Mouse (Mus musculus): ENCODE results near the gene Eif4h.
A peak's percentile ranks its signal among the peaks of the same experiment; 100 is the strongest.

The Eif4h gene

GRCm38 (mm10) chr5:134639269-134639682 is at the start of gene Eif4h:
Gene Eif4h, minus strand, starts transcription at chr5:134639490.
- DNase-seq (ENCODE audit: low read depth, low spot score): peak; percentile 95

GRCm38 (mm10) chr5:134688718-134689284 is 49.5 kb upstream of the Eif4h start:
- peak; percentile 96 for DNase-seq (ENCODE audit: low read depth, low spot score)

- no peak for DNase-seq (ENCODE audit: low read depth, low spot score)
These were observed 48.9 kb upstream of the Eif4h start, which contains the start of gene Limk1 for GRCm38 (mm10) chr5:134688086-134688717. Gene Limk1, minus strand, starts transcription at chr5:134688598.

GRCm38 (mm10) chr5:134687187-134687586 is 47.9 kb upstream of the Eif4h start:
- DNase-seq (ENCODE audit: low read depth, low spot score): no peak

DNA sequence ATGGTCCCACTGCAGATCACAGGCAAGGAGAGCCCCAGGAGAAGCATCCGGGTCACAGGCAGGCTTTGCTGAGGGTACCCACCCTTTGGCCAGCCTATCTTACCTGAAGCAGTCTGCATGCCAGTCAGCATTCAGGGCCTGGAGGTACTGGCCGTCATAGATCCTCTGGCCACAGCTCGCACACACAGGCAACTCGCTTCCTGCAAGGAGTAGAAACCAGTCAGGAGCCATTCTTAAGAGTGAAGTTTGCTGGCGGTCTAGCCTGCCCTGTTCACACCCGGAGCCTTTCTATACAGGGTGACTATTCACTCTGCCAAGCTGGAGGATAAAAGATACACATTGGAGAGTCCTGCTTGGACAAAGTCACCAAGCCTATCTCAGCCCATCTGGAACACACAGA is 47.3 kb upstream of the Eif4h start:
- no peak for DNase-seq (ENCODE audit: low read depth, low spot score)

DNA sequence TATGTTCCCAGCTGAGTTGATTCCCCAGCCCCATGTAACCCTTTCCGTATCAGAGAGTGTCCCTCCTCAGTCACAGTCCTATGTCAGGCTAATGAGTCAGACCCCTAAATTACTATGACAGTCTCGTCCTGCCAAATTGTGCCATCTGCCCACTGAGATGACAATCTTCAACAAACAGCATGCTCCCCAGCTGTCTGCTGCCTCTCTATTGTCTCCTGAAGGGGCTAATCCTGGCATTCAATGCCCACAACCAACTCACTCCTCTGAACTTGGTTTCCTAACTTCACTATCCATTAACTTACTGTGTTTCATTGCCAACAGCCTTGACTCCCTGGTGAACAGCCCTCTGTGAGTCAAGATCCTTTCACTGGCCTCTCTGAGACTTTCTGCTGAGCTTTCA is 45.1 kb upstream of the Eif4h start:
- DNase-seq (ENCODE audit: low read depth, low spot score): no peak

DNA sequence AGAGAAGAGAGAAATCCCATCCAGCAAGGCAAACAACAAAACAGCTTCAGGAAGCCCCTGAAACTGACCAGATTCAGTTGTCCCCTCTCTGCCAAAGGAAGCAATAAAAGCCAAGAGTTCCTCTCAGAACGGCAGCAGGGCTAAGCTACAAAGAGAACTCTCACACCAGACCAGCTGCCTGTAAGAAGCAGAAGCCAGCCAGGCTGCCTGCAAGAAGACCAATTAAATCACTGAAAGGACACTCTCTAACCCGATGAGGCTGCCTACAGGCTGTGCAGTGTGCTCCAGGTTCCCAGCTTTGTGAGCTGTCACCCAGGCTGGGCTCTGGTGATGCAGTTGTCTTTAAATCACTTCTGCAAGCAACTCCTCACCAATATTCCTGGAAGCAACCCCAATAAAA is 44.5 kb upstream of the Eif4h start:
- no peak for DNase-seq (ENCODE audit: low read depth, low spot score)

DNA sequence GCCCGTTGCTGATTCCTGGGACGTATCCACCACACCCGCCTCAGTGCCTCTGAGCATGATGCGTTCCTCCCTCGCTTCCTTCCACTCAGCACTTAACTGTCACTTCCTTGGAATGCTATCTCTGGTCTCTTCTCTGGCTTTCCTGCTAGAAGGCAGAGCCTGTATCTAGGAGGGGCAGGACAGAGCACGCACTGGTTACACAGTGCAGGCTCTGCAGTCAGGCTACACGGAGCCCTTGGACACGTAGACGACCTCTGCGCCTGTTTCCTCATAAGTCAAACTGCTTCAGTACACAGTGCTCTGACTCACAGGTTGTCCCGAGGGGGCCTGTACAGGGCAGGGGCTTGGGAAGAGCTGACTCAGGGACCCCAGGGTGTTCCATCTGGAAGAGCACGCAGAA is 40.9 kb upstream of the Eif4h start:
- no peak for DNase-seq (ENCODE audit: low read depth, low spot score)

DNA sequence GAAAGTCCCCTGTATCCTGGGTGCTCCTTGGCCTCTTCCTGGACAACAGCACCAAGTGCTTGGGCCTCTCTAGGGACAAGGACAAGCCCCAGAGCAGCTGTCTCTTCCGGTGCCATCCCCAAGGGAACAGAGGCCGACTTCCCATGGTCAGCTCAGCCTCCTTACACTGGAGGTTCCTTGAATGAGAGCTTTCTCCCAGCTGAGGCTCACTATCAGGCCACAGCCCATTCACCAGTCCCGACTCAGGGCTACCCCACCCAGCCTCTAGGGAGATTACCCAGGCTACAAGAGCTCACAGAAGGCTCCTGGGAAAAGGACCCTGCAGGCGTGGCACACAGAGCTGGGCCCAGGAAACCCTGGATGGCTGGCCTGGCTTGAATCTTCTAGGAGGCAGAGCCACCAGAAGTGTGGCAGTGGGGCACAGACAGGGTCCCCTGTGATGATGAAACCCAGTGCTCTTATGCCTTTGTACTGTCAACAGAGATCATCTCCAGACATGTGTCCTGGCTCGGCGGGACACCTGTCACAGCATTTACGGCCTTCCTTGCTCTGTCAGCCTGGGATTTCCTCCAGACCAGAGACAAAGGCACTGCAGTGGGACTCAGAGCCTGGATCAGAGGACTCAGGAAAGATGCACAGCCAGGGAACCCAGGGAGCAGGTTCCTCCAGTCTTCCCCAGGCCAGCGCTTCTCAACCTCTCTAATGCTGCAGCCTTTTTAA is 39.7 kb upstream of the Eif4h start:
- no peak for DNase-seq (ENCODE audit: low read depth, low spot score)

DNA sequence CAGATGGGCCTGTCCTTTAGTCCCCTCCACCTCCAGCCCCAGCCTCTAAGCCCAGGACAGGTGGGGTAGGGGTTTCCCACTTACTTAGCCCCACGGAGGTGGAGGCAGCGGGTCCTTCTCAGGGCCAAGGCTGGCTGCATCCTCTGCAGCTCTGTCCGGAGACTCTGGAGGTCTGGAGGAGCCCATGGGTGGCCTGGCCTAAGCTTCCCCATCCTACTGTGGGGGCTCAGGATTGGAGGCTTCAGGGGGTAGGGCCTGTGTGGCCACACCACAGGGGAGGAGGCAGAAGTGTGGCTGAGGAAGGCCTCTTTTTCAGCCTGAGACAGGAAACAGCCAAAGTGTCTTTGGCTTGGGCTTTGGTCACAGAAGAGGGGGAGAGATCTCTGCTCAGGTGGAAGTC is 38.7 kb upstream of the Eif4h start:
- no peak for DNase-seq (ENCODE audit: low read depth, low spot score)

GRCm38 (mm10) chr5:134677491-134677890 is 38.2 kb upstream of the Eif4h start:
- DNase-seq (ENCODE audit: low read depth, low spot score): no peak

DNA sequence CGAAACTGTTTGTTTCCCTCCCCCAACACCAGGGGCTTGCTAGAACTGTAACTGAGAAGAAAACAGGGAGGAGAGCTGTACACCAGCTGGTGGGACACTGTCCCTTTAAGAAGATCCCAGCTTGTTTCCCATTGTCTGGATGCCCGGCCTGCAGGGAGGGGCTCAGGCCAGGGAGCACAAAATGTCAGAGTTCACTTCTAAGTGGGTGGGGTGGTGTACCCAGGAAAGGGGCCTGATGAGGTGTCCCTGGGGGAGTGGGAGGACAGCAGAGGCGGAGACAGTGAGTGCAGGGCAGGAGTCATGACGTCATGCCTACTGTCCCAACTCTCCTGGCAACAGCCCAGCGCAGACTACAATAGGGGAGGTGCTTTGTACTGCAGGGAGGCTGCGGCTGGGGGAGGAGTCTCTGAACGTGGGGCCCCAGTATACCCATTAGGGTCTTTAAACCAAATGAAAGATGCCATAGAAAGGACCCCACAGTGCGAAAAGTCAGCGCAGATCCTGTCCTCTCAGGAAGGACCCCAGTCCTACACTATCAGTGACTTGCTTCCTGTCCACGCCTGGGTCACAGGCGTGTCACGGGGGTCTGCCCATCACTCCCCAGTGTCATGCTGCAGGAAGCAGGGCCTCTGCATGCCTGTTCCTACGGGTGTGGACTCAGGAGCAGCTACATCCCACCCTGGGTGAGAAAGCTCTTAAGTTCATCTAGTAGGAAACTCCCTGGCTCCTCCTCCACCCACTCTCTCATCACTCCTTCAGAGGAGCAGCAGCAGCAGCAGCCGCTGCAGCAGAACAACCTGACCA is 36.9 kb upstream of the Eif4h start:
- DNase-seq (ENCODE audit: low read depth, low spot score): peak; percentile 52

- no peak for DNase-seq (ENCODE audit: low read depth, low spot score)
These were observed 35.7 kb upstream of the Eif4h start for GRCm38 (mm10) chr5:134674977-134675376.

- DNase-seq (ENCODE audit: low read depth, low spot score): no peak
These were observed 33.3 kb upstream of the Eif4h start for GRCm38 (mm10) chr5:134672611-134673010.

DNA sequence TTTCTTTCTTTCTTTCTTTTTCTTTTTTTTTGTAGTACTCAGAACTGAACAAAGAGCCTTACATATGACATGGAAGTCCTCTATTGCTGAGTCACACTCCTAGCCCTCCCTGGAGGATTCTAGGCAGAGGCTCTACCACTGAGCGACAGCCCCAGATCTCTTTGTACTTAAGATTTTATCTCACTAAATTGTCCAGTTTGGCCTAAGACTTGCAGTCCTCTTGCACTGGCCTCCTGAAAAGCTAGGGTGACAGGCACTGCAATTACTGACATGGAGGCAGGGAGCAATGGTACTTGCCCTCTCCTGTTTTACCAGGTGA is 32.9 kb upstream of the Eif4h start:
- DNase-seq (ENCODE audit: low read depth, low spot score): no peak

DNA sequence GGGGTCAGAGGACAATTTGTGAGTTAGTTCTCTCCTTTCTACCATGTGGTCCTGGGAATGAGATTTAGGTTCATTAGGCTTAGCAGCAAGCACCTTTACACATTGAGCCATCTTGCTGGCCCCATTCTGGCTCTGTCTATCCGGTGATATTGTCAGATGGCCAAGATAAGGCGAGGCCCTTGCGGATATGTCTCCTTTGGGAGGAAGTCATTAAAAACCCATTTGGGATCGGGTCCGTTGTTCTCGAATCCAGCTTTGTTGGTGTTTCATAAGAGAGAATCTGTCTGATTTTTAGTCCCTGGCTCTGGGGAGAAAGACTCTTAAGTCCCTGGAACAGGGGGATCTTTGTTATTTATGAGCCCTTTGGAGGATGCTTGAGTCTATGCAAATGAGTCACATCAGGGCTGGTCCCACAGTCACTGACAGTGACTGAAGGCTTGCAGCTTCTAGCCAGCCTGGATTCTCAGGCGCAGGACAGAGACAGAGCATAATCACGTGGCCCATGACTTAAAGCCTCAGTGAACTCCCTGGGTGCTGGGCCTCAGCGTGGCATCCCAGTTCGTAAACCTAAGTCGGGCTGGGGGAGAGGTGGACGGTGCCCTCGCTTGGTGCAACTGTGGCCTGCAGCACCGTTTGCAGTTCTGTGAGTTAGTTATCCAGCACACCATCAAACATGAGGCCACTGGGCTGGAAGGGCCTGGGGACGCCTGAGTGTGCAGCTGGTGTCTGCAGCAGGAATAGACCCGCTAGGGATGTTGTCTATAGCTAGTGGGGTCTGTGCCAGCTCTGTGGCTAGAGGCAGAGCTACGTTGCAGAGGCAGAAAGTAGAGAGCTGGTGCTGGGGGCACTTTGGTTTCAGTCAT is 32.3 kb upstream of the Eif4h start:
- no peak for DNase-seq (ENCODE audit: low read depth, low spot score)

DNA sequence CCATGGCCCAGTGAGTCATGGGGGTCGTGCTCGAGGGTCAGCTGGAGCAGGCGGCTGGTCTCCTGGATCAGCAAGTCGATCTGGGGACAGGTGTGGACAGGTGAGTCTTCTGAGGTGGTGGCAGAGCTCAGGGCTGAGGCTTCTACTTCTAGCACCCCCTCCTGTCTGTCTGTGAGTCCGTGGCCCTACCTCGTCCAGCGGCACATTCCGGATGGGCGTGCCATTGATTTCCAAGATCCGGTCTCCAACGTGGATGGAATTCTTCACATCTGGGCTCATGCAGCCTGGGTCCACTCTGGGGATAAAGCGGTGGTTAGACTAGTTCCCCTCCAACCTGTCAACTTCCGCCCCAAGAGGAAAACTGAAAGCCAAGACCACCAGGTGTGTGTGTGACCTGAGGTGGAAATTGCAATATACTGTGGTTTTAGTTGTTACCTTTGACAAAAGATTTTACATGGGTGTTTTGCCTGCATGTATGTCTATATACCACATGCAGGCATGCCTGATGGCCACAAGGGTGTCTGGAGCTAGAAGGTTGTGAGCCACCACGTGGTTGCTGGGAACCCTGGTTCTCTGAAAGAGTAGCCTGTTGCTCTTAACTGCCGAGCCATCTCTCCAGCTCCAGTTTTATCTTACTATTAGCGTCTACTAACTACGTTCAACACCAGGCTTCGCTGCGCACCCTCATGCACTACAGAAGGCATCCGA is 29.9 kb upstream of the Eif4h start:
- DNase-seq (ENCODE audit: low read depth, low spot score): no peak

DNA sequence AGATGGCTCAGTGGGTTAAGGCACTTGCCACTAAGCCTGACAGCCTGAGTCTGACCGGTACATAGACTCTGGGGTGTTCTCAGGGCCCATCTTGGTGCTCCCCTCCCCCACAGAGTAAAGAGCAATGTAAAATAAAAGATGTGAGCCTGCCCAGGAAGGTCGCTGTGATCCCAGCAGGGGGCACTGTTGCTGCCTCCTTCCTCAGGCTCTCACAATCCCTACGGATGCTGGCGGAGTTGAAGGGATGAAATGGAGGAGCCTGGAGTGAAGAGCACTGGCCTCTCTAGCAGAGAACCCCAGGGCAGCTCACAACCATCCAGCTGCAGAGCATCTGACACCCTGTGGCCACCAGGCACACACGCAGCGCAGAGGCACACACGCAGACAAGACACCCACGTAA is 29.2 kb upstream of the Eif4h start:
- no peak for DNase-seq (ENCODE audit: low read depth, low spot score)

DNA sequence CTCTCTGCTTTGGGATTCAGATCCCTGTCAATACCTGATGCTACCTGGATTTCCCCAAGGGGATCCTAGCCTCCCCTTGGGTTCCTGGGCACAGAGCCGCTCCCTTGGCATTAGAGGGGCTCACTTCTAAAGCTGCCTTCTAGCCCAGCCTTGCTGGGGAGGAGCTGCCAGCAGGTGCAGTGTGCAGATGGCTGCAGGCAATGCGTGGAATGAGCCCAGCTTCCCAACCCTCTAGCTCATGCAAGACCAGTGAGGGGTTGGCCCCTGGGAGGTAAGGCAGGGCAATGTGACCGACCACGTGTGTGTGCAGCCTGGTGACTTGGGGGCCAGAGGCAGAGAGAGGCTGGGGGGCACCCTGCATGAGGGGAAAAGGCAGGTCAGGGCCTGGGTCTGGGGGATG is 17.4 kb upstream of the Eif4h start:
- DNase-seq (ENCODE audit: low read depth, low spot score): no peak

DNA sequence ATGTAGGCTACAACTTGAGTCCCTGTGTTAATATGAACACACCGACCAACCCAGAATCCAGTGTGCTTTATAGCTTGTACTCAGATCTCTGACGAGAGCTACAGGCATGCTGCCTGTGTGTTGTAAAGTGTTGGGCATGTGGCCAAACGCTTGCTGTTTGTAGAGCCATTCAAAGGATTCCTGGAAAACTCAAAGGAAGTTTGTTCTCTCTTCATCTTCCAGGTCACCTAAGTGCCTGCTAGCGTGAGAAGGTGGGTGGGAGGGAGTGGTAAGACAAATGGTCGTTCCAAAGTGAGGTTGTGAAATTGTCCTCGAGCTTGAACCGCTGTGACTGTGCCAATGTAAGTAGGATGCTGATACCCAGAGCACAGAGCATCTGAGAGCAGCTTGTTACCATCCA is 12.7 kb upstream of the Eif4h start:
- DNase-seq (ENCODE audit: low read depth, low spot score): no peak

DNA sequence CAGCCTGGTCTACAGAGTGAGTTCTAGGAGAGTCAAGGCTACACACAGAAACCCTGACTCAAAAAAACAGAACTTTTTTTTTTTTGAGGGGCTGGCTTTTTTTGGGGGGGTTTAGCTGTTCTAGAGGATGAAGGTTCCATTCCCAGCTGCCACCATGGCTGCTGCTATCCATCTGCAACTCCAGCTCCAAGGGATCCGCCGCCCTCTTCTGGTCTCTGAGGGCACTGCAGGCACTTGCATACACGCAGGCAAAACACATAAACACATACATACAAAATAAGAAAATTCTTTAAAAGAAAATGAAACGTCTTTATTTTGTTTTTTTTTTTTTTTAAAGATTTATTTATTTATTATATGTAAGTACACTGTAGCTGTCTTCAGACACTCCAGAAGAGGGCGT is 11.6 kb upstream of the Eif4h start:
- DNase-seq (ENCODE audit: low read depth, low spot score): no peak

All from retina, postnatal 7 days (tissue).